Mouse (Mus musculus): ENCODE measurements around the gene Acap3. TPM values are rescaled to one million over a fixed set of nuclear protein-coding genes. Genes with fewer than 3 reads are reported as not detected.

The Acap3 gene
- polyA plus RNA-seq, 1 experiment from 2014 or later = 17.5 TPM

GRCm38 (mm10) chr4:155892438-155893211 lies 1.0 kb downstream of the Acap3 start:
- peaks cover 37% of the 10 kb centered on the region for H3K4me1 ChIP-seq (replicated peaks; ENCODE audit: control insufficient read depth, insufficient read depth, low read length)
- no peaks in the 10 kb centered on the region for H3K27me3 ChIP-seq (ENCODE audit: control insufficient read depth, insufficient read depth, low read depth, low read length)
- H3K9ac ChIP-seq (ENCODE audit: low read length) = peak overlapping the region; percentile 95
- peak; percentile 16 for ATAC-seq (ENCODE audit: low read depth)
- H3K4me2 ChIP-seq (ENCODE audit: low read depth, low read length) = peak overlapping the region; percentile 91
- no peaks in the 10 kb centered on the region for H3K9me3 ChIP-seq (ENCODE audit: control insufficient read depth, low read length)
- peak overlapping the region; percentile 99 for H3K27ac ChIP-seq (ENCODE audit: low read length)
- H3K4me3 ChIP-seq (ENCODE audit: low read length) = peak overlapping the region; percentile 90
- peaks cover 14% of the 10 kb centered on the region; the same call in 1 of the 2 replicates for H3K36me3 ChIP-seq (ENCODE audit: control insufficient read depth, insufficient read depth, low read length)
- WGBS = 5% methylated on average over 37 of the region's 37 CpGs

DNA sequence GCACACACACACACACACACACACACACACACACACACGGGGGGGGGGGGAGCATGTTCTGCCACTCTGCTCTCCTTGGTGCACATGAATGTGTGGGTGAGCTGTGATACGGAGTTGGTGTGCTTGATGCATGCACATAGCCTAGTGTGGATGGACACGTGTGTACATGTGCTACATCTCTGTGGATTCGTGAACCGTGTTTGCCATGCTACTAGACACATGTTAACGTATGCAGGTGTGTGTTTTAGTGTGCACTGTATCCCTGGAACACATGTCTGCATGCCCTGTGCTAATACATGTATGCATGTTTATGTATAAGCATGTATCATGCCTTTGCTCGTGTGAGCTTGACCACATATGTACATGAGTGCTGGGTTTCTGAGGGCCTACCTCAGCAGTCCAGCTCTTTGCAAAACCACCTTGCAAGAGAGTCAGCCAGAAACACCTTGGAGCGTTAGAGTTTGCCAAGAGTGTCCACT lies 1.6 kb downstream of the Acap3 start:
- ATAC-seq (ENCODE audit: low read depth) = no peak
- Histone ChIP-seq H3K9ac (ENCODE audit: low read length) (peak overlapping the region; percentile 95; the same call in 1 of the 2 replicates), H3K36me3 (ENCODE audit: control insufficient read depth, insufficient read depth, low read length) (peaks cover 9% of the 10 kb centered on the region; the same call in 1 of the 2 replicates), H3K4me1 (replicated peaks; ENCODE audit: control insufficient read depth, insufficient read depth, low read length) (peaks cover 37% of the 10 kb centered on the region), H3K4me2 (ENCODE audit: low read depth, low read length) (peak overlapping the region; percentile 91), H3K9me3 (ENCODE audit: control insufficient read depth, low read length) (no peaks in the 10 kb centered on the region), H3K4me3 (ENCODE audit: low read length) (peak overlapping the region; percentile 90), H3K27me3 (ENCODE audit: control insufficient read depth, insufficient read depth, low read depth, low read length) (no peaks in the 10 kb centered on the region), H3K27ac (ENCODE audit: low read length) (no peak overlapping the region)
- 69% methylated on average over 8 of the region's 8 CpGs for WGBS

DNA sequence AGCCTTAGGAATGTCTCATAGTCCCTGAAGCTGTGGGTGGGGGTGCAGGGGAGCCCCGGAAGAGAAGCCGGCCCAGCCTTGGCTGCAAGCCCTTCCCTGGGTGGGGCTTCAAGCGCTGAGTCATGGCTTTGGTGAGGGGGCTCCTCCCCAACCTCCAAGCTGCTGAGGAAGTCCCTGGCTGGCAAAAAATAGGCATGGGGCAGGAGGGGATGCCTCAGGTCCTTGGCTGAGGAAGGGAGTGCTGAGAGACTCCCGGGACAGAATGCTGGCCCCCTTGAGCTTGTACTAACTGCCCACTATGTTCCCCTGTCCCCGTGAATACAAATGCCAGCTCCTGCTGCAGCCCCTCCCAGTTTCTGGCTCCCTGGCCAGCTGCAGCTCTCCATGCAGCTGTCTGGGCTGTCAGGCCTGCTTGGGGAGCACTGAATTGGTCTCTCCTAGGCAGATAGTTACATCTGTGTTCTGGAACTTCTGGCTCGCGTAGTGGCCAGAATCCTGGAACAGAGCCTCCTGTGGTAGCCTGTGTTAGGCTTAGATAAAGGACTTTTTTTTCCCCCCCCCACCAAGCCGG lies 2.8 kb downstream of the Acap3 start:
- Histone ChIP-seq H3K27me3 (ENCODE audit: control insufficient read depth, insufficient read depth, low read depth, low read length) (no peaks in the 10 kb centered on the region), H3K27ac (ENCODE audit: low read length) (peak overlapping the region; percentile 73), H3K9me3 (ENCODE audit: control insufficient read depth, low read length) (no peaks in the 10 kb centered on the region), H3K36me3 (ENCODE audit: control insufficient read depth, insufficient read depth, low read length) (peaks cover 9% of the 10 kb centered on the region; the same call in 1 of the 2 replicates), H3K4me1 (replicated peaks; ENCODE audit: control insufficient read depth, insufficient read depth, low read length) (peaks cover 37% of the 10 kb centered on the region), H3K4me3 (ENCODE audit: low read length) (peak overlapping the region; percentile 11), H3K9ac (ENCODE audit: low read length) (peak overlapping the region; percentile 42), H3K4me2 (ENCODE audit: low read depth, low read length) (peak overlapping the region; percentile 48)
- 18% methylated on average over 8 of the region's 8 CpGs for WGBS
- ATAC-seq (ENCODE audit: low read depth) = peak; percentile 30

GRCm38 (mm10) chr4:155895216-155895615 lies 3.6 kb downstream of the Acap3 start:
- 31% methylated on average over 6 of the region's 6 CpGs for WGBS
- H3K4me2 ChIP-seq (ENCODE audit: low read depth, low read length) = peak overlapping the region; percentile 32
- H3K36me3 ChIP-seq (ENCODE audit: control insufficient read depth, insufficient read depth, low read length) = peaks cover 9% of the 10 kb centered on the region; the same call in 1 of the 2 replicates
- H3K27me3 ChIP-seq (ENCODE audit: control insufficient read depth, insufficient read depth, low read depth, low read length) = no peaks in the 10 kb centered on the region
- no peak overlapping the region for H3K4me3 ChIP-seq (ENCODE audit: low read length)
- no peak for ATAC-seq (ENCODE audit: low read depth)
- peaks cover 37% of the 10 kb centered on the region for H3K4me1 ChIP-seq (replicated peaks; ENCODE audit: control insufficient read depth, insufficient read depth, low read length)
- H3K9ac ChIP-seq (ENCODE audit: low read length) = no peak overlapping the region
- H3K9me3 ChIP-seq (ENCODE audit: control insufficient read depth, low read length) = no peaks in the 10 kb centered on the region
- H3K27ac ChIP-seq (ENCODE audit: low read length) = no peak overlapping the region

GRCm38 (mm10) chr4:155895826-155896225 lies 4.2 kb downstream of the Acap3 start:
- no peaks in the 10 kb centered on the region for H3K27me3 ChIP-seq (ENCODE audit: control insufficient read depth, insufficient read depth, low read depth, low read length)
- no peak for ATAC-seq (ENCODE audit: low read depth)
- 88% methylated on average over 4 of the region's 4 CpGs for WGBS

GRCm38 (mm10) chr4:155896461-155896860 lies 4.8 kb downstream of the Acap3 start:
- no peaks in the 10 kb centered on the region for H3K9me3 ChIP-seq (ENCODE audit: control insufficient read depth, low read length)
- no peak overlapping the region for H3K27ac ChIP-seq (ENCODE audit: low read length)
- ATAC-seq (ENCODE audit: low read depth) = no peak
- H3K4me3 ChIP-seq (ENCODE audit: low read length) = no peak overlapping the region
- no peak overlapping the region for H3K4me2 ChIP-seq (ENCODE audit: low read depth, low read length)
- 92% methylated on average over 12 of the region's 12 CpGs for WGBS
- peaks cover 9% of the 10 kb centered on the region; the same call in 1 of the 2 replicates for H3K36me3 ChIP-seq (ENCODE audit: control insufficient read depth, insufficient read depth, low read length)
- peaks cover 34% of the 10 kb centered on the region for H3K4me1 ChIP-seq (replicated peaks; ENCODE audit: control insufficient read depth, insufficient read depth, low read length)
- no peaks in the 10 kb centered on the region for H3K27me3 ChIP-seq (ENCODE audit: control insufficient read depth, insufficient read depth, low read depth, low read length)
- H3K9ac ChIP-seq (ENCODE audit: low read length) = no peak overlapping the region

More at GRCm38 (mm10) chr4:155895826-155896225, 4.2 kb downstream of the Acap3 start:
- Histone ChIP-seq H3K9ac (ENCODE audit: low read length) (no peak overlapping the region), H3K27ac (ENCODE audit: low read length) (no peak overlapping the region), H3K4me2 (ENCODE audit: low read depth, low read length) (no peak overlapping the region), H3K4me1 (replicated peaks; ENCODE audit: control insufficient read depth, insufficient read depth, low read length) (peaks cover 30% of the 10 kb centered on the region), H3K36me3 (ENCODE audit: control insufficient read depth, insufficient read depth, low read length) (peaks cover 9% of the 10 kb centered on the region; the same call in 1 of the 2 replicates), H3K9me3 (ENCODE audit: control insufficient read depth, low read length) (no peaks in the 10 kb centered on the region), H3K4me3 (ENCODE audit: low read length) (no peak overlapping the region)

DNA sequence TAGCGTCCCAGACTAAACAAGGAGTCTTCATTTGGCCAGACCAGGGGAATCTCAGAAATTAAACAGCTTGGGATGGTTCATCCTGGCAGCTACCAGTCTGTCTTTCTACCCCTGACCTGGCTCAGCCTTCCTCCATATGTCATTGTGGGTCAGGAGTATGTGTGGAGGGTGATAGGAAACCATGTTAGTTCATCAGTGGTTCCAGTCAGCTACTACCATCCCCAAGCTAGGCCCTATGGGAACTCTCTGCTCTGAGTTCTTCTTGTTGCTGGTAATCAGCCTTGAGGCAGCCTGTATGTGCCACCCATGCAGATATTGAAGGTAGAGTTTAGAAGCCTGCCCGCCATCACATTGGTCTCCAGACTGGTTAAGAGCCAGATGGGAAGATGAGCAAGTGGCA lies 6.7 kb downstream of the Acap3 start:
- no peak overlapping the region for H3K9ac ChIP-seq (ENCODE audit: low read length)
- no peak overlapping the region for H3K4me3 ChIP-seq (ENCODE audit: low read length)
- H3K27ac ChIP-seq (ENCODE audit: low read length) = no peak overlapping the region
- peaks cover 20% of the 10 kb centered on the region for H3K36me3 ChIP-seq (ENCODE audit: control insufficient read depth, insufficient read depth, low read length)
- 95% methylated on average over 2 of the region's 2 CpGs for WGBS
- no peak overlapping the region for H3K4me2 ChIP-seq (ENCODE audit: low read depth, low read length)
- no peaks in the 10 kb centered on the region for H3K27me3 ChIP-seq (ENCODE audit: control insufficient read depth, insufficient read depth, low read depth, low read length)
- no peak for ATAC-seq (ENCODE audit: low read depth)
- H3K4me1 ChIP-seq (replicated peaks; ENCODE audit: control insufficient read depth, insufficient read depth, low read length) = peaks cover 30% of the 10 kb centered on the region
- no peaks in the 10 kb centered on the region for H3K9me3 ChIP-seq (ENCODE audit: control insufficient read depth, low read length)

- Histone ChIP-seq H3K36me3 (ENCODE audit: control insufficient read depth, insufficient read depth, low read length) (peaks cover 30% of the 10 kb centered on the region), H3K4me3 (ENCODE audit: low read length) (no peak overlapping the region), H3K27me3 (ENCODE audit: control insufficient read depth, insufficient read depth, low read depth, low read length) (no peaks in the 10 kb centered on the region), H3K9me3 (ENCODE audit: control insufficient read depth, low read length) (no peaks in the 10 kb centered on the region), H3K27ac (ENCODE audit: low read length) (no peak overlapping the region), H3K4me2 (ENCODE audit: low read depth, low read length) (no peak overlapping the region), H3K9ac (ENCODE audit: low read length) (no peak overlapping the region), H3K4me1 (replicated peaks; ENCODE audit: control insufficient read depth, insufficient read depth, low read length) (peaks cover 19% of the 10 kb centered on the region)
- 90% methylated on average over 7 of the region's 7 CpGs for WGBS
- ATAC-seq (ENCODE audit: low read depth) = no peak
Measured at GRCm38 (mm10) chr4:155899355-155899754, 7.7 kb downstream of the Acap3 start.

DNA sequence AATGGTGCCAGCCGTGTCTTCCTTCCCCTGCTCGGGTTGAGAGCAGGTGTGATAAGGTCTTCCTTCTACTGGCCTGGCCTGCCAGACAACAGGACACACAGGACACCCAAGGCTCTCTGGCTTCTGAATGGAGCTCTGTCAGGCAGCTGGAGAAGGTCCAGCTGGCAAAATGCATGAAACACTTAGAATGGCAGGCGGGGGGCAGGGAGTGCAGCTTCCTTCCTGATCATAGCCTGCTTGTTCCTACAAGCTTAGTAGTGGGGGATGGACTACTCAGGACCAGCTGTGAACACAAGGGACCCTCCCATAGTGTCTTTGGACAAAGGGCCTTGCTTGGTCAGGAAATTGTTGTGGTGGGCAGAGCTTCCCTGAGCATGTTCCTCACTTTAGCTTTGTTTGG lies 9.6 kb downstream of the Acap3 start:
- no peaks in the 10 kb centered on the region for H3K27me3 ChIP-seq (ENCODE audit: control insufficient read depth, insufficient read depth, low read depth, low read length)
- H3K9ac ChIP-seq (ENCODE audit: low read length) = no peak overlapping the region
- WGBS = 43% methylated on average over 3 of the region's 3 CpGs
- peak; percentile 89 for ATAC-seq (ENCODE audit: low read depth)
- H3K36me3 ChIP-seq (ENCODE audit: control insufficient read depth, insufficient read depth, low read length) = peaks cover 36% of the 10 kb centered on the region
- no peaks in the 10 kb centered on the region for H3K9me3 ChIP-seq (ENCODE audit: control insufficient read depth, low read length)
- H3K4me3 ChIP-seq (ENCODE audit: low read length) = no peak overlapping the region
- peak overlapping the region; percentile 21 for H3K27ac ChIP-seq (ENCODE audit: low read length)
- H3K4me2 ChIP-seq (ENCODE audit: low read depth, low read length) = no peak overlapping the region
- peaks cover 5% of the 10 kb centered on the region; the same call in 1 of the 2 replicates for H3K4me1 ChIP-seq (replicated peaks; ENCODE audit: control insufficient read depth, insufficient read depth, low read length)

Measured in lung, embryonic 16.5 days (tissue).